Mouse (Mus musculus) liver, adult 2 months (tissue): ENCODE data around the gene Fars2.

Experiments
- CTCF ChIP-seq: fragments of 200-500 bp; IDR thresholded peaks from 2 replicates; pipeline ENCODE4 v1.5.1; 2011; ENCODE audit warnings: low read depth, low read length, control low read depth
- POLR2A ChIP-seq: fragments of 200-500 bp; IDR thresholded peaks from 2 replicates; pipeline ENCODE4 v1.6.1; 2011; ENCODE audit warnings: low read length, control low read depth; ENCODE audit not compliant: insufficient read depth; ENCODE audit errors: extremely low read depth

- no peak for TF ChIP-seq POLR2A
- TF ChIP-seq CTCF = no peak
These were observed 467.0 kb downstream of the Fars2 start for GRCm38 (mm10) chr13:36584197-36584596.
